Mouse (Mus musculus): ENCODE measurements around the gene Slc25a10. TPM values are rescaled to one million over a fixed set of nuclear protein-coding genes. Genes with fewer than 3 reads are reported as not detected.
"Not testable (repeated sequence)": the region's sequence is repeated elsewhere in the genome, so short reads cannot be mapped to it uniquely, and the experiment has no call there.

Slc25a10 gene
- polyA plus RNA-seq, 1 experiment from 2014 or later = 69.4 TPM

DNA sequence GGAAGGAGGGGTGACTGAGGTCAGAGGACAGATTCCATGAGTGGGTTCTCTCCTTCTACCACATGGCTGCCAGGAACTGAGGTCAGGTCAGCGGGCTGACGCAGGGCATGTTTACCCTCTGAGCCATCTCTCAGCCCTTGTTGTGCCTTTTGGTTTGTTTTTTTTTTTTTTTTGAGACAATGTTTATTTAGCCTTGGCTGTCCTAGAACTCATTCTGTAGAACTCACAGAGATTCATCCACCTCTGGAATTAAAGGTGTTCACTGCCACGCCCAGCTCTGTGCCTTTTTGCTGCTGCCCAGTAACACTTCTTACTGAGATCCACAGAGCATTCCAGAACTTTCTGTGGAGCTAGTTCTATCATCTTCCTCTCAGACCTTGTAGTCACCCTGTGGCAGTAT lies 14.0 kb downstream of the Slc25a10 start:
- Histone ChIP-seq H3K4me3 (no peak overlapping the region), H3K27me3 (replicated peaks; ENCODE audit: low read depth, poor library complexity, severe bottlenecking) (no peaks in the 10 kb centered on the region), H3K9me3 (no peaks in the 10 kb centered on the region), H3K4me1 (peaks cover 14% of the 10 kb centered on the region), H3K36me3 (replicated peaks) (no peaks in the 10 kb centered on the region), H3K27ac (replicated peaks) (no peak overlapping the region)
- WGBS = 86% methylated on average over 3 of the region's 3 CpGs
- no peak for DNase-seq (ENCODE audit: low spot score)

DNA sequence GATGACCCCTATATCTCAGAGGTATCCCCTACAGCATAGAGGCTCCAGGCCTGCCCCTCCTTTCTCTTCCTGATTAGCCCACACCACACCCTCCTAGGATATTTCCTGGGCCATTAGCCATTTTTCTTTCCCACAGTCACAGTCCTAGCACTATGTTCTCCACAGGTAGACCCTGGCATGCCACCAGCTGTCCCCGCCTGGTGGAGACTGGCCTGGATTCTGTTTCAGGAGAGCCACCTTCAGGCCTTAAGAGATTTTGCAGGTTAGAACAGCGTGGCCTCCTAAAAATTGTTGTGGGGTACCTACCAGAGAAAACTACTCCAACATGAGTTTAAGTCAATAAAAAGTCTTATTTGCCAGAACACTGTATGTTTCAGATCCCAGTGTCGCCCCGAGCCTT lies 15.3 kb downstream of the Slc25a10 start:
- no peaks in the 10 kb centered on the region for H3K9me3 ChIP-seq
- DNase-seq (ENCODE audit: low spot score) = peak; percentile 15
- 63% methylated on average over 4 of the region's 4 CpGs for WGBS
- no peak overlapping the region for H3K27ac ChIP-seq (replicated peaks)
- no peak overlapping the region for H3K4me3 ChIP-seq
- 0 out of 2 replicates have a peak, but pooled peaks cover 4% of the 10 kb centered on the region for H3K27me3 ChIP-seq (replicated peaks; ENCODE audit: low read depth, poor library complexity, severe bottlenecking)
- no peaks in the 10 kb centered on the region for H3K36me3 ChIP-seq (replicated peaks)
- H3K4me1 ChIP-seq = peaks cover 21% of the 10 kb centered on the region

DNA sequence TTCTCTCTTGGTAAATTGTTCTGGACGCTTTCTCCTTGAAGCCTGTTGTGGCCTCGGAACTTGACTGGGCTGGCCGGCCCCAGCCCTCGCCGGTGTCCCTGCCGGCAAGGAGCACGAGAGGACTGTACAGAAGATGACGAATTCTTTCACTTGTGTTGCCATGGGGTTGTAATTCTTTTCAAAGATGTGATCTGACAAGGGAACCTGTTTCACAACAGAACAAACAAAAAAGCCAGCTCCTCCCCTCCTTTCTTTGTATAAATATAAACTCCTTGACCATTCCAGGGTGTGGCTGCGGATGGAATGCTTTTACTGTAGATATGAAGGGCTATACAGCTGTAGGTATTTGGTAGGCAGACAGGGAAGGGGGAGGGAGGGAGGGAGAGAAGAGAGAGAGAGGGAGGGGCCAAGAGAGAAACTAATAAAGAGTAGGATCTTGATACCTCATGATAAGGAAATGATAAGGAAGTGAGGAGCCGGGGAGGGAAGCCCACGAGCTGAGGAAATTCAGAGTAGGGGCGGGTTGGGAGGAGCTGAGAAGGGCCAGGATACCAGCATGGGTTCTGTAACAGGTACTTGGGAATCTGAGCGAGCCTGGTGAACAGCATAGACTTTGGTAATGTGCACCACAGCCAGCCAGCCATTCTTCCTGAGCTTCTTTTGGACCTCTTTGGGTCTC lies 16.1 kb downstream of the Slc25a10 start:
- peak; percentile 7 for DNase-seq (ENCODE audit: low spot score)
- Histone ChIP-seq H3K4me1 (peaks cover 23% of the 10 kb centered on the region), H3K36me3 (replicated peaks) (no peaks in the 10 kb centered on the region), H3K9me3 (no peaks in the 10 kb centered on the region), H3K4me3 (no peak overlapping the region), H3K27ac (replicated peaks) (no peak overlapping the region), H3K27me3 (replicated peaks; ENCODE audit: low read depth, poor library complexity, severe bottlenecking) (0 out of 2 replicates have a peak, but pooled peaks cover 4% of the 10 kb centered on the region)
- 86% methylated on average over 13 of the region's 13 CpGs for WGBS

DNA sequence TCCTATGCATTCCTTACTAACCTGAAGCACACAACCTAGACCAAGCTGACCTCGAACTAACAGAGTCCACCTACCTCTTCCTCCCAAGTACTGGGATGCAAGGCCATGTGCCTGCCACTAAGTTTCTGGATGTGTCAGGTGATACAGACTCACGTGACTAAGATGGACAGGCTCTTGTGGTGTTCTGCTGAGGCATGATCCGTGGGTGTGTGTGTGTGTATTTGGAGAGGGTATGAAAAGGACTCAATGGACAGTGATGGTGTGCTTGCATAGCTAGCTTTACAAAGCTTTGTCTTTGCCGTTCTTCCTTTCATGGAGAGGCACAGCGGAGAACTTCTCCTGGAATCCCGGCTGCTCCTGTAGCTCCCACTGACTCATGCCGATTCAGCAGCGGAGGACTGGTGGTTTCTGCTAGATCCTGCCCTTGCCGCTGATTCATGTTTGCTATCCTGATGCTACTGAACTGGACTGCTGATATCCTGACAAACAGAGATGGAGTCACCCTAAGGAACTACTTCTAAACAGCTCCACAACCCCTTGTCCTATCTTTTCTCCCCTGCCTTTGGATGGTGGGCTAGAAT lies 16.7 kb downstream of the Slc25a10 start:
- Histone ChIP-seq H3K4me3 (no peak overlapping the region), H3K9me3 (no peaks in the 10 kb centered on the region), H3K4me1 (peaks cover 29% of the 10 kb centered on the region), H3K27ac (replicated peaks) (no peak overlapping the region), H3K36me3 (replicated peaks) (no peaks in the 10 kb centered on the region), H3K27me3 (replicated peaks; ENCODE audit: low read depth, poor library complexity, severe bottlenecking) (0 out of 2 replicates have a peak, but pooled peaks cover 4% of the 10 kb centered on the region)
- DNase-seq (ENCODE audit: low spot score) = peak; percentile 7
- whole genome bisulfite sequencing = 92% methylated on average over 9 of the region's 9 CpGs

DNA sequence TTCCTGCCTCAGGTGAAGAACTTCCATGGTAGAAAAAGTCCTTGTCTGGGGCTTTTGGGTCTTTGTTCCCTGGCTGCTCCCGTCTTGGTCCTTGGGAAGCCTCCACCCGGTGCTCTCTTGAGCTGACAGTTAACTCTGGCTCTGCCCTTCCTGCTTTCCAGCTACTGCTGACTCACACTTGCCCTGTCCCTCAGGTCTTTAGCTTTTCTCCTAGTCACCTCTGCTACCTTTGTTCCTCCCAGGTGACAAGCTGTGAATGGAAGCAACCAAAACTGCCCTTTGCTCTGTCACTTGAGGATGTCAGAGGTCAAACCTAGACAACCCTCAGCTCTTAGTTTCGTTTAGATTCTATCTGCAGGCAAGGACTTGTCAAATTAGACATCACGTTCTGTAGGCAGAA lies 18.3 kb downstream of the Slc25a10 start:
- H3K27ac ChIP-seq (replicated peaks) = no peak overlapping the region
- no peaks in the 10 kb centered on the region for H3K36me3 ChIP-seq (replicated peaks)
- peak; percentile 10 for DNase-seq (ENCODE audit: low spot score)
- H3K4me1 ChIP-seq = peaks cover 29% of the 10 kb centered on the region
- no peaks in the 10 kb centered on the region for H3K9me3 ChIP-seq
- peak overlapping the region; percentile 48 for H3K4me3 ChIP-seq
- 0 out of 2 replicates have a peak, but pooled peaks cover 4% of the 10 kb centered on the region for H3K27me3 ChIP-seq (replicated peaks; ENCODE audit: low read depth, poor library complexity, severe bottlenecking)
- 27% methylated on average over 4 of the region's 4 CpGs for WGBS

DNA sequence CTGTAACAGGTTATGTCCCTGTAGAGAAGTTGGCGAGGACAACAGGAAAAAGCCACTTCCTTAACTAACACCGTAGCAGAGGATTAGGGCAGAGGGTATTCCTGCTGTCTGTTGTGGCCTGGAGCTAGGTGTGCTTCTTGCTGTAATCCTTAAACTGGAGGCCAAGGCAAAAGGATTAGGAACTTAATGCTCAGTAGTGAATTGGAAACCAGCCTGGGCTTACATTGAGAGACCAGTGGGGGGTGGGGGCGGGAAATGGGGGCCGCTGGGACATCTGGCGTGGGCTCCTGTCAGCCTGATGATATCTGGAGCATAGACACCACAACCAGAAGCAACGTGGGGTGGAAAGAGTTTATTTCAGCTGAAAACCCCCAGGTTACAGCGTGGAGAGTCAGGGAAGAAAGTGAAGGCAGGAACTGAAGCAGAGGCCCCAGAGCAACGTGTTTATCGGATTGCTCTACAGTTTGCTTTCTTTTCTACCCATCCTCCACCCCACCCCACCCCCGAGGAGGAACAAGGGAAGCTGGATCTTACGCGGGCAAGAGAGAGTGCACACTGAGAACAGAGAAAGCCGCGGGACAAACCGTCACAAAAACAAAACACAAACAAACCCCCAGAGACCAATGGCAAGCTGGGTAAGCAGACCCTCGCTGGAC lies 18.9 kb downstream of the Slc25a10 start:
- Histone ChIP-seq H3K27me3 (replicated peaks; ENCODE audit: low read depth, poor library complexity, severe bottlenecking) (0 out of 2 replicates have a peak, but pooled peaks cover 4% of the 10 kb centered on the region), H3K4me1 (peaks cover 29% of the 10 kb centered on the region), H3K36me3 (replicated peaks) (no peaks in the 10 kb centered on the region), H3K27ac (replicated peaks) (peak overlapping the region; percentile 78), H3K9me3 (no peaks in the 10 kb centered on the region), H3K4me3 (peak overlapping the region; percentile 48)
- WGBS = 4% methylated on average over 16 of the region's 16 CpGs
- DNase-seq (ENCODE audit: low spot score) = peak; percentile 39

DNA sequence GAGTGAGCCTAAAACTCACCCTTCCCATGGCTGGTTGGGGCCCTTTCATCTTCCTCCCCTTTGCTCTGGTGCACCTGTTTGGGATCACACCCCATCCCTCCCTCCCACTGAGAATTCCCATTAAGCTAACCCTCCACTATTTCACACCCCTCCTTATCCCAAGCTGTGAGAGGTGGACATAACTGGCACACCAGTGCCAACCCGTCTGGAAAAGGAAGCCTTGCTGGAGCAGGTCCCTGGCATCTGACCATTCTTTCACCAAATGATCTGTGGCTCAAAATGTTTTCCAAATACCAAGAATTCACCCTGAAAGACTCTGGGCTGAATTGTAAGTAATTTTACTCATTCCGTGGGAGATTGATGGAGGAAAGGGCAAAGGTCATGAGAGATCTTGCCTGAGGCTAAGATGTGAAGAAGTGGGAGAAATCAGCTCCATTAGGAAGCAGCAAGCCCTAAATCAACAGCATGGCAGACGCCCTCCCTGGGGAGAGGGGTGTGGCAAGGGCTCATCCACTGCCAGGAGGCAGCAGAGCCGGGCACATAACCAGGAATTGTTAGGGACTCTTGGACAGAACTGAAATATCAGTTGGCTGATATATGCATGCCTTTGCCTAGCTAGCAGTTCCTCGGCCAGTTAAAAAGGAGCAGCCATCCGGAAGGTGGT lies 21.3 kb downstream of the Slc25a10 start:
- Histone ChIP-seq H3K4me1 (peaks cover 29% of the 10 kb centered on the region), H3K9me3 (no peaks in the 10 kb centered on the region), H3K27ac (replicated peaks) (no peak overlapping the region), H3K4me3 (no peak overlapping the region), H3K36me3 (replicated peaks) (no peaks in the 10 kb centered on the region), H3K27me3 (replicated peaks; ENCODE audit: low read depth, poor library complexity, severe bottlenecking) (0 out of 2 replicates have a peak, but pooled peaks cover 4% of the 10 kb centered on the region)
- 44% methylated on average over 6 of the region's 6 CpGs for WGBS
- no peak for DNase-seq (ENCODE audit: low spot score)

DNA sequence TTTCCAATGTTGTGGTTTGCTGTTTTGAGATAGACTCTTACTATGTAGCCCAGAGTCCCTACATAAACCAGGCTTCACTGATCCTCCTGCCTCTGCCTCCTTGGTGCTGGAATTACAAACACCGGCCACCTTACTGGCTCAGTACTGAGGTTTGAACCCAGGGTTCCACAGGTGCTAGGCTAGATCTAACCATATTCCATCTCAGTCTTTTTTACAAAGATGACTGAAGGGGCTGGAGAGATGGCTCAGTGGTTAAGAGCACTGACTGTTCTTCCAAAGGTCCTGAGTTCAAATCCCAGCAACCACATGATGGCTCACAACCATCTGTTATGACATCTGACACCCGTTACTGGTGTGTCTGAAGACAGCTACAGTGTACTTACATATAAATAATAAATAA lies 22.6 kb downstream of the Slc25a10 start:
- H3K9me3 ChIP-seq; H3K4me3 ChIP-seq; H3K27ac ChIP-seq (replicated peaks); H3K27me3 ChIP-seq (replicated peaks; ENCODE audit: low read depth, poor library complexity, severe bottlenecking); DNase-seq (ENCODE audit: low spot score); H3K36me3 ChIP-seq (replicated peaks): not testable (repeated sequence)
- peaks cover 29% of the 10 kb centered on the region for H3K4me1 ChIP-seq
- WGBS = 90% methylated on average over 2 of the region's 2 CpGs

DNA sequence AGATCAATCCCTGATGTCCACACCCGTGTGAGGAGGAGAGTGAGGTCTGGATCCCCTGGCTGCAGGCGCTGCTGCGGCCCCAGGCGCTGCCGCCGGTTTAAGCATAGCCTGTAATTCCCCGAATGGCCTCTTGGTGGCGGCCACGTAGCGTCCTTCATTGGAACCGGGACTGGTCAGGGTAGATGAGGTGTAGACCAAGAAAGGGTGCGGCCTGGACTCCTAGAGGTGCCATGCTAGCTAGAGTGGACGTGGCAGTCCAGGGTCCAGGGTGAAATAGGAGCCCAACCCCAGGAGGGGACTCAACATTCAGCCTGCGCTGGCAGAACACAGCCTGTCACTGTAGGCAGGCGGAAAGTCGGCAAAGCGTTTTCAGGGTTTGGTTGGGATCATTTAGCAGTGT lies 24.0 kb downstream of the Slc25a10 start:
- no peaks in the 10 kb centered on the region for H3K36me3 ChIP-seq (replicated peaks)
- DNase-seq (ENCODE audit: low spot score) = peak; percentile 90
- H3K9me3 ChIP-seq = no peaks in the 10 kb centered on the region
- no peak overlapping the region for H3K27ac ChIP-seq (replicated peaks)
- WGBS = 16% methylated on average over 17 of the region's 17 CpGs
- peak overlapping the region; percentile 29; the same call in 1 of the 2 replicates for H3K4me3 ChIP-seq
- H3K4me1 ChIP-seq = peaks cover 30% of the 10 kb centered on the region
- H3K27me3 ChIP-seq (replicated peaks; ENCODE audit: low read depth, poor library complexity, severe bottlenecking) = 0 out of 2 replicates have a peak, but pooled peaks cover 4% of the 10 kb centered on the region

DNA sequence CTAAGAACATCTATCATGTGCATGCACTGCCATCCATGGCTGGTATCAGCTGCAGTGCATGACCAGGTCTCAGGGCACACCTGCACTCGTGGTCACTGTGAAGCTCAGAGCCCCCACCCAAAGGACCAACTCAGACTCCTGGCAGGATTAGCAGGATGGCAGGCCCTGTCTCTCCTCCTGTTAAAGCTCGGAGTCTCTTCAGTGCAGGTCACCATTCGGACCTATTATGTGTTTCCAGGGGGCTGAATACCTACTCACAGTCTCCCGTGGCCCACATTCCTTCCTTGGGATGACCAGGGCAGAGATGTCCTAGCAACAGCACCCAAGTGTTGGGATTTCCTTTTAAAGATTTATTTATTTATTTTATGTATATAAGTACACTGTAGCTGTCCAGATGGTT lies 25.5 kb downstream of the Slc25a10 start:
- Histone ChIP-seq H3K4me3 (no peak overlapping the region), H3K9me3 (no peaks in the 10 kb centered on the region)
- 84% methylated on average over 4 of the region's 4 CpGs for WGBS

DNA sequence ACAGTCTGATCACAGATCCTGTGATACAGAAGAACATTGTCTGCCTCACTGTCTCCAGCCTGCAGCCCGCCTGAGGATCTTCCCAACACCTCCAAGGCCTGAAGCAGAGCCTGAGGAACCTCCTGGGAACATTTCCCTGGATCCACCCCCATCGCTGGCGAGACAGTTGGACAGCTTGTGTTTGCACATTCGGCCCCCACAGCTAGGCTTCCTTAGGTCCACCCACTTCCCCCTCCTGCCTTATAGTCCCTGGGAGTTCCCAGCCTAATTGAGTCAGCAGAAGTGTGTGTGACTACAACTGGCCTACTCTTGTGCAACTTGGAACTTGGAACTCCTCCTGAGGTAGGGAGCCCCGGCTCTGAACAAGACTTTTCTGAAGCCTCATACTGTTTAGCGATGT lies 26.4 kb downstream of the Slc25a10 start:
- Histone ChIP-seq H3K27ac (replicated peaks) (no peak overlapping the region), H3K4me3 (no peak overlapping the region), H3K27me3 (replicated peaks; ENCODE audit: low read depth, poor library complexity, severe bottlenecking) (no peaks in the 10 kb centered on the region), H3K36me3 (replicated peaks) (no peaks in the 10 kb centered on the region), H3K4me1 (peaks cover 18% of the 10 kb centered on the region), H3K9me3 (no peaks in the 10 kb centered on the region)
- WGBS = 64% methylated on average over 6 of the region's 6 CpGs
- DNase-seq (ENCODE audit: low spot score) = no peak

More for the DNA sequence above, 25.5 kb downstream of the Slc25a10 start:
- no peak overlapping the region for H3K27ac ChIP-seq (replicated peaks)
- H3K36me3 ChIP-seq (replicated peaks) = no peaks in the 10 kb centered on the region
- H3K4me1 ChIP-seq = peaks cover 23% of the 10 kb centered on the region
- no peaks in the 10 kb centered on the region for H3K27me3 ChIP-seq (replicated peaks; ENCODE audit: low read depth, poor library complexity, severe bottlenecking)
- DNase-seq (ENCODE audit: low spot score) = no peak

DNA sequence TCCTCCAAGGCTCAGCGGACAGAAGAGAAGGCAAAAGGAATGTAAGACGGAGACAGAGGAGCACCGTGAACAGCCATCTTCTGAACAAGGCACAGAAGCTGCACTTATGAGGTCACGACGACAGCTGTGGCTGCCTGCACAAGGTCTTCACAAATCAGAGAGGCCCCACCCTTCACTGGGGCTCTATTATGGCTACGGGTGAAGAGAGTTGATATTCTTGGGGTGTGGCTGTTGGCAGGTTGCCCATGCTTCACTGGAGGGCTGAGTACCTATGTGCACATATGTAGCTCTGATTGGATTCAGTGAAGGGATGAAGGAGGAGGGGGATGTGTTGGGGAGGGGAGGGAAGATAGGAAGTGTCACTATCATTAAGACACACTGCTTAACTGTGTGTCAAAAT lies 26.9 kb downstream of the Slc25a10 start:
- Histone ChIP-seq H3K4me1 (peaks cover 15% of the 10 kb centered on the region), H3K9me3 (no peaks in the 10 kb centered on the region), H3K27me3 (replicated peaks; ENCODE audit: low read depth, poor library complexity, severe bottlenecking) (no peaks in the 10 kb centered on the region), H3K36me3 (replicated peaks) (no peaks in the 10 kb centered on the region), H3K27ac (replicated peaks) (no peak overlapping the region), H3K4me3 (no peak overlapping the region)
- WGBS = 76% methylated on average over 6 of the region's 6 CpGs
- DNase-seq (ENCODE audit: low spot score) = no peak

All from embryonic facial prominence, embryonic 10.5 days (tissue).